Mouse (Mus musculus) heart, postnatal 14 days (tissue): ENCODE measurements around the gene Mgat5b. TPM values are rescaled to one million over a fixed set of nuclear protein-coding genes. Genes with fewer than 3 reads are reported as not detected.

Source experiments
- DNase-seq, 2 experiments: peaks; one replicate each; pipeline ENCODE4 v3.0.0; 2021 to 2022
- intact Hi-C: fragments of 180-260 bp; cut with DNase I; formaldehyde crosslinking; loops from one replicate; pipeline ENCODE4 v1.15.1; 2025
- total RNA-seq, 2 experiments: library from RNA; stranded (reverse); gene quantifications; 2 replicates each; pipeline ENCODE4 v1.2.3; 2021

The Mgat5b gene
- total RNA-seq, 2 experiments from 2014 or later: 0.12 to 0.26 TPM

DNA sequence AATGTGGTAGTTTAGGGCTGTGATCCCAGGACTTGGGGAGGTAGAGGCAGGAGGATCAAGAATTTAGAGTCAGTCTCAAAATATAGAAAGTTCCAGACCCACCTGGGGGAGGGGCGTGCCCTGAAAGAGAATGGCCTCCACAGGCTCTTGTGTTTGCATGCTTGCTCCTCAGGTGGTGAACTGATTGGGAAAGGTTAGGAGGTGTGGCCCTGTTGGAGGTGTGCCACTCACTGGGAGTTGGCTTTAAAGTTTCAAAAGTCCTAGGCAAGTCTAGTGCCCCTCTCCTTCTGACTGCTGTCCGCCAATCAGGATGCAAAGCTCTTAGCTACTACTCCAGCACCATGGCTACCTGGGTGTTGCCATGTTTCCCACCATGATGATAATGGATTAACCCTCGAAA lies 3.4 kb upstream of the Mgat5b start:
- DNase-seq: no peak
- intact Hi-C loops: loop anchor here (10.0 kb wide), 1 partner anchor 260 kb away; no protein-coding TSS in a partner anchor

GRCm38 (mm10) chr11:116917361-116917760 lies 1.3 kb upstream of the Mgat5b start:
- intact Hi-C loops: loop anchor here (10.0 kb wide), 1 partner anchor 257 kb away; no protein-coding TSS in a partner anchor
- DNase-seq: no peak

DNA sequence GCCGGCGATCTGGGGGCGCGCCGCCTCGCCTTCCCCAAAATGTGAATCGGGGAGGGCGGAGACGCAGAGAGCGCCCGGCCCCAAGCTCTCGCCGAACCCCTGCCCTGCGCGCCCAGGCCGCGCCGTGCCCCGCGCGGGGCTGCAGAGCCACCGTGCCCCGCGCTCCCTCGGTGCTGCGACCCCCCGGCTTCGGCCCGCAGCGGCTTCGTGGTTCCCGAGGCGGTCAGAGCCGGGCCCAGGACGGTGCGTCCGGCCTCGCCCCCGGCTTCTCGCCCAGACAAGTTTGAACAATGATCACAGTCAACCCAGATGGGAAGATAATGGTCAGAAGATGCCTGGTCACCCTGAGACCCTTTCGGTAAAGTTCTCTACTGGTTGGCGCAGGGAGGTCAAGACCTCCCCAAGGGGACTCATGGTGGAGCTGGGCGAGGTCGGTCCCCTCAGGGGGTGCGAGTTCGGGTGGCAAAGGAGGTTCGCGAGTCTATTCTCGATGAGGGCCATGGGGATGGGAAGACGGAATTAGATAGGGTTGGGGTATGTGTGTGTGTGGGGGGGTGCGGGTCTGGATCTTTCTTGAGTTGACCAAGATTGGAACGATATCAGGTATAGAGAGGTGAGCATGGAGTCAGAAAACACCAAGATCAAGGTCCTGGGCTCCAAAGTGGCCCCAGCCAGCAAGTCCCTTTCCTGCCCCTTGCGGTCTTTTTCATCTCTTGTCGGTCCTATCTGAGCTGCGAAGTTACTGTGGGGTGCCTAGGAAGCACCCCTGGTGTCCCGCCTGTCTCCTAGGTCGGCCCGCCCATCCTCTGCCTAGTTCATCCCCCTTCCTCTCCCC lies 740 bp downstream of the Mgat5b start:
- no peak for DNase-seq
- intact Hi-C loops: loop anchor here (2.0 to 10.0 kb wide), 2 partner anchors 75 to 255 kb away; no protein-coding TSS in a partner anchor

GRCm38 (mm10) chr11:116920746-116921145 lies 2.1 kb downstream of the Mgat5b start:
- peak in 1 of 2 experiments; percentile 45 for DNase-seq
- intact Hi-C loops: no loop called here

GRCm38 (mm10) chr11:116922058-116922457 lies 3.4 kb downstream of the Mgat5b start:
- peak; percentile 18 to 44 for DNase-seq
- intact Hi-C loops: no loop called here

DNA sequence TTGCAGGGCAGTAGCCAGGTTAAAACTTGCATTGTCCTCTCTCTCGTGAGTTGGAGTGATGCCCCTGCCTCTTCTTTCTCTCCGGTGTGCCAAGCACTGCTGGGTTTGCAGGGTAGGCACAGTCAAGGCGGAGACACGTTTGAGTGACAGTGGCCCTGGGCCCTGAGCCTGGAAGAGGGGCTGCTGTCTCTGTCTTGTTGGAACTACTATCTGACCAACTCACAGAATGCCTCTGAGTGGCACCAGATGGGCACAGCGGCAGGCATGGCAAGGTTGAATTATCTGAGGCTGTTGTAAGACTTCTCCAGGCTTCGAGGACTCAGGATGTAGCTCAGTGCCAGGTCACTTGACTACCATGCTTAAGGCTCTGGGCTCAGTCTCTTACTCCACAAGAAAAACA lies 9.4 kb downstream of the Mgat5b start:
- intact Hi-C loops: no loop called here
- no peak for DNase-seq

- intact Hi-C loops: no loop called here
- no peak for DNase-seq
Measured at GRCm38 (mm10) chr11:116934862-116935261, 16.2 kb downstream of the Mgat5b start.

DNA sequence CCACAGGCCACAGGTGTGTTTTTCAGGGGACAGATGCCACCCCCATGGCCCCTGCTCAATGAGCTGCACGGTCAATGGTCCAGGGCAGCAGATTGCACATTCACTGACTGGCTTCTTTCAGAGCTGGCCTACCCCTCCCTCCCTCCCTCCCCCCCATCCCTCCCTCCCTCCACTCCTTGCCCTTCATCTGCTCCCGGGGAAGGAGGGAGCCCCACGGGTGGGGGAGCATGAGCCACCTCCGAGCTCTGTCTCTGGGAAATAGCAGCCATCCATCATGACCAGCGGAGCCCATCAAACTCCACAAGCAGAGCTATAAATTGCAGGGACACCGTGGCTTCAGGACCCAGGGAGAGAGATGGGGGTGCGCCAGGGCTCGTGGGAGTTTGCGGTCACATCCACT lies 16.7 kb downstream of the Mgat5b start:
- no peak for DNase-seq
- intact Hi-C loops: no loop called here

DNA sequence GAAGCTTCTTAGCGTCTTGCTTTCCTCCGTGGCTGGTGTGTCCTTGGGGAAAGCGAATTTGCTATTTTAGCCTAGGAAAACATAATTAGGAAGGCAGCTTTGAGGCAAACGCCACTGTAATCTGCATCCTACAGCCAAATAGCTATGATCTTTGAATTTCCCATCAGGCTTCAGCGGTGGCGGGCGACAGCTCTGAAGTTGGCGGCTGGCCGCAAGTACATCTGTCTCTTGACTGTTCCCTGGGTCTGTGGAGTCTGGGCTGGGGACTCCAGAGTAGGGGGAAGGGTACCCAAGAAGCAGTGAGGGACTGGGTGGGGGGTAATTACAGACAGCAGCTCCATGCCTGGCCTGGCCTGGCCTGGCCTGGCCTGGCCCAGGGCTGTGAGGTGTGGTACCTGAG lies 17.3 kb downstream of the Mgat5b start:
- intact Hi-C loops: no loop called here
- no peak for DNase-seq

DNA sequence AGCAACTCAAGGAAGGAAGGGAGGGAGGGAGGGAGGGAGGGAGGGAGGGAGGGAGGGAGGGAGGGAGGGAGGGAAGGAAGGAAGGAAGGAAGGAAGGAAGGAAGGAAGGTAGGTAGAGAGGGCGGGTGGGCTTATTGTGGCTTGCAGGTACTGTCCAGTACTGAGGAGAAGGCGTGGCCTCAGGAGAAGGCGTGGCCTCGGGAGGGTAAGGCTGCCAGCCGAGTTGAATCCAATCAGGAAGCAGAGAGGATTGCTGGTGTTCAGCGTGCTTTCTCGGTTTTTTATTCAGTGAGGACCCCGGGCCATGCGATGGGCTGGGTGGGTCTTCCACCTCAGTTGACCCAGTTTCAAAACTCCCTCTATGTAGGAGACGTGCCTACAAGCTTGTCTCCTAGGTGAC lies 18.5 kb downstream of the Mgat5b start:
- intact Hi-C loops: no loop called here
- no peak for DNase-seq

DNA sequence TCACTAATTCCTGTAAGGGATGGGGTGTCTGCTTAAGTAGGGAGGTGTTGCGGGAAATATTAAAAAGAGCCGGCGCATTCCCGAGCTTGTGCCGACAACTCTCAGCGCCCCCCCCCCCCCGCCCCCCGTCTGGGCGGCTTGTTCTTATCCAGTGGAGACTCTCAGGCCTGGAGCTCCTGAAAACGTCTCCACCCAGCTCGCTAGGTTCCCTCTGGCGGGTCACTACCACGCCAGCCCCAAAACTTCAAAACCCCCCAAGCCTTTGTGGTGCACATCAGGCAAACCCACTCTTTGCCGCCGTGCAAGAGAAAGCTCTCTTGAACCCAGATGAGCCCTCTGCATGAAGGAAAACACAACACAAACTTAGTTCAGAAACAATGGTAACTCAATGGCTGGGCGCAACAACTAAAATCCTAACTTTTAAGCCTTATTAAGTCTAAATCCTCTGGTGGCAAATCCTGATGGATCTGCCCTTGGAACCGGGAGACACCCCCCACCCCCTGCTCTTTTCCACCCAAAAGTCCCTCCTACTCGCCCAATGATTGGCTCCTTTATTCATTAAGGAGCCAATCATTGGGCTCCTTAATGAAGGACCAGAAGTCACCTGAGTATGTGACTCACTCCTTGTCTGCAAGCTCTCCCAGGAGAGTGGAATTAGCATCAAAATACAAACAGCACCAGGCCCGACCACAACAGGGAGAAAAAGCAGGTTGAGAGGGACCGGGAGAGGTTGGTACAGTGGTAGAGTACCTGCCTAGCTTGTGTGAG lies 21.6 kb downstream of the Mgat5b start:
- DNase-seq: no peak
- intact Hi-C loops: no loop called here

- DNase-seq: peak in 1 of 2 experiments; percentile 8
Measured at GRCm38 (mm10) chr11:116944346-116944745, 25.7 kb downstream of the Mgat5b start.

GRCm38 (mm10) chr11:116949832-116950231 lies 31.2 kb downstream of the Mgat5b start:
- intact Hi-C loops: no loop called here
- peak in 1 of 2 experiments; percentile 6 for DNase-seq

More at GRCm38 (mm10) chr11:116944346-116944745, 25.7 kb downstream of the Mgat5b start:
- intact Hi-C loops: no loop called here

GRCm38 (mm10) chr11:116951429-116951828 lies 32.8 kb downstream of the Mgat5b start:
- no peak for DNase-seq
- intact Hi-C loops: no loop called here

- peak in 1 of 2 experiments; percentile 6 for DNase-seq
- intact Hi-C loops: no loop called here
Measured at GRCm38 (mm10) chr11:116954231-116955118, 35.8 kb downstream of the Mgat5b start.

DNA sequence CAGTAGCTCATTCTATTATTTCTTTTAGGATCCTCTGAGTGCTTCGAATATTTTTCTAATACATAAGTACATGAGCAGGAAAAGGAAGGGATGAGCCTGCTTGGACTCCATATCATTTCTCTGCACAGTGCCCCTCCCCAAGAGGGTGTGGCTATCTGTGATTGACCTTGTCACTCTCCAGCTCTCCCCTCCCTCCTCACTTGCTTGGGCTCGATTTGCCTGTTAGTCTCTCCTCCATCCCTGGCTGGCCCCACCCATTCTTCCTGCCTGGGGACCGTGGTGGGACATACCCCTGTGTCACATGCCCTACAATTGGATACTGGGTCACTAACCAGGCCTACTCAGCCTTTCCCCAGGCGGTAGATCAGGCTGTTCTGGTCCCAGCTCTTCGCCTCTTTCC lies 39.9 kb downstream of the Mgat5b start:
- no peak for DNase-seq
- intact Hi-C loops: no loop called here

GRCm38 (mm10) chr11:116965061-116965460 lies 46.4 kb downstream of the Mgat5b start:
- intact Hi-C loops: no loop called here
- no peak for DNase-seq

- intact Hi-C loops: no loop called here
- peak in 1 of 2 experiments; percentile 7 for DNase-seq
Measured at GRCm38 (mm10) chr11:116965961-116966360, 47.3 kb downstream of the Mgat5b start.

DNA sequence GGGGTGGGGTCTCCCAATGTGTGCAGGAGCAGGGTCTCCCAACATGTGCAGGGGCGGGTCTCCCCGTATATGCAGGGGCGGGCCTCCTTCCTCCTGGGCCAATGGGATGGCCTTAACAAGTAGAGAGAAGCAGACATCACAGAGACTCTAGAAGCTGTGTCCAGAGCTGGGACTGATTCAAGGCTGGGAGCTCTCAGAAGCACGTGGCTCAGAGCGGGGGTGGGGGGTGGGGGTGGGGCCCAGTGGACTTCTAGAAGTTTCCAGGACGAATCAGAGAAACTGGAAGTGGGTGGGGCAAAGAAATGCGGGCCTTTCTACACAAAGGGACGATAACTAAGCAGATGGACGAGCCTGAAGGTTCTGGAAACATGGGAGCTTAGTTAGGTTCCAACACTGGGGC lies 49.9 kb downstream of the Mgat5b start:
- intact Hi-C loops: no loop called here
- no peak for DNase-seq

- intact Hi-C loops: no loop called here
- DNase-seq: no peak
Measured at GRCm38 (mm10) chr11:116969498-116969897, 50.8 kb downstream of the Mgat5b start.
